Mouse (Mus musculus): Measurements from ENCODE around the gene Grk1. TPM values are rescaled to one million over a fixed set of nuclear protein-coding genes. Genes with fewer than 3 reads are reported as not detected.

The Grk1 gene
- polyA plus RNA-seq, 1 experiment from 2014 or later: not detected

- no peak overlapping the region for H3K27ac ChIP-seq
- peaks cover 19% of the 10 kb centered on the region for H3K27me3 ChIP-seq
- no peak overlapping the region for H3K9ac ChIP-seq
- no peak for ATAC-seq (ENCODE audit: insufficient number of reproducible peaks, insufficient read depth, low FRiP score, low TSS enrichment)
- no peak overlapping the region for H3K4me3 ChIP-seq
- H3K9me3 ChIP-seq: no peaks in the 10 kb centered on the region
- H3K36me3 ChIP-seq: no peaks in the 10 kb centered on the region
- H3K4me1 ChIP-seq: no peaks in the 10 kb centered on the region
- H3K4me2 ChIP-seq (replicated peaks): no peak overlapping the region
Observed at GRCm38 (mm10) chr8:13430866-13431265, 26.0 kb downstream of the Grk1 start.

DNA sequence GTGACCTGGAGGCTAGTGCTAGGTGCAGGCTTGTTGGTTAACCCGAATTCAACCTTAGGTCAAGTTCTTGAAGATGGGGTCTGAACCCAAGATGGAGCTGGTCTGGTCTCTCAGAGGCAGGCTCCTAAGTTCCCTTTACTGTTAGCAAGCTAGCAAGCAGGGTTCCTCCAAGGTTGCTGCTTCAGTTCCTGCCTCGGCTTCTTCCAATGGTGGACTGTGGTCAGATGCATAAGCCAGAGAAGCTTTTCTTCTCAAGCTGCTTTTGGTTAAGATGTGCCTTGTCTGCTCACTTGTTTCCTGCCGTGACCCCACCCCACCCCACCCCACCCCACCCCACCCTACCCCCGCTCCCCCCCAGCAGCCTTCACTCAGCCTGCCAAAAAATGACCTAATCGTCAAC, 28.2 kb downstream of the Grk1 start:
- Histone ChIP-seq H3K4me1 (no peaks in the 10 kb centered on the region), H3K9me3 (no peaks in the 10 kb centered on the region), H3K27me3 (peaks cover 36% of the 10 kb centered on the region), H3K4me3 (no peak overlapping the region), H3K36me3 (no peaks in the 10 kb centered on the region), H3K4me2 (replicated peaks) (no peak overlapping the region), H3K27ac (no peak overlapping the region), H3K9ac (no peak overlapping the region)
- 69% methylated on average over 4 of the region's 5 CpGs for WGBS
- ATAC-seq (ENCODE audit: insufficient number of reproducible peaks, insufficient read depth, low FRiP score, low TSS enrichment): no peak

GRCm38 (mm10) chr8:13434889-13435288, 30.0 kb downstream of the Grk1 start, which contains the start of gene Tmem255b:
Tmem255b (plus strand) TSS chr8:13435189.
- H3K36me3 ChIP-seq: no peaks in the 10 kb centered on the region
- 17% methylated on average over 10 of the region's 10 CpGs for WGBS
- no peak within 1 kb of the TSS for H3K27ac ChIP-seq
- H3K4me2 ChIP-seq (replicated peaks): 0 out of 2 replicates have a peak within 1 kb of the TSS, but pooled peaks have one; percentile 7
- no peaks in the 10 kb centered on the region for H3K4me1 ChIP-seq
- ATAC-seq (ENCODE audit: insufficient number of reproducible peaks, insufficient read depth, low FRiP score, low TSS enrichment): no peak
- no peak within 1 kb of the TSS for H3K4me3 ChIP-seq
- H3K9ac ChIP-seq: no peak within 1 kb of the TSS
- peaks cover 36% of the 10 kb centered on the region for H3K27me3 ChIP-seq
- H3K9me3 ChIP-seq: no peaks in the 10 kb centered on the region

GRCm38 (mm10) chr8:13436052-13436451, 31.2 kb downstream of the Grk1 start:
- Histone ChIP-seq H3K36me3 (no peaks in the 10 kb centered on the region), H3K4me2 (replicated peaks) (no peak overlapping the region), H3K4me3 (no peak overlapping the region), H3K27me3 (peaks cover 36% of the 10 kb centered on the region), H3K9ac (no peak overlapping the region), H3K27ac (no peak overlapping the region), H3K9me3 (no peaks in the 10 kb centered on the region), H3K4me1 (no peaks in the 10 kb centered on the region)
- ATAC-seq (ENCODE audit: insufficient number of reproducible peaks, insufficient read depth, low FRiP score, low TSS enrichment): no peak
- 8% methylated on average over 8 of the region's 8 CpGs for WGBS

DNA sequence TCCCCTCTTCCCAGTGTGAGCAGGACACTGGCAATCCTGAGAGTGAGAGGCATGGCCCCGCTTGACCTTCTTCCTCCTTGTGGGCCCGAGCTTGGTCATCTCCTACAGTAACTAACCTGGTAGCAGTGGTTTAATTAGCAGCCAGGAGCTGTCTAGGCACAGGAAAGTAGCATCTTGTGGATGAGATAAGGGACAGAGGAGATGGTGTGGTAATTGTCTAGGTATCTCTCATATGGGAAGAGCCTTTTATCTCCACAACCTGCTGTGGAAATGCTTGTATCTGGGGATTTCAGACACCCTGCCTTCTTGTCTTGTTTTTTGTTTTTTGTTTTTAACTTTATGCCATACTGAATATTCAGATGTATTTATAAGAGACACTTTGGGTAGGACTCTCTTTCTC, 32.6 kb downstream of the Grk1 start:
- H3K9me3 ChIP-seq: no peaks in the 10 kb centered on the region
- no peak overlapping the region for H3K4me2 ChIP-seq (replicated peaks)
- H3K4me3 ChIP-seq: no peak overlapping the region
- H3K27me3 ChIP-seq: peaks cover 36% of the 10 kb centered on the region
- H3K27ac ChIP-seq: no peak overlapping the region
- WGBS: 67% methylated on average over 2 of the region's 2 CpGs
- no peak for ATAC-seq (ENCODE audit: insufficient number of reproducible peaks, insufficient read depth, low FRiP score, low TSS enrichment)
- H3K4me1 ChIP-seq: no peaks in the 10 kb centered on the region
- no peak overlapping the region for H3K9ac ChIP-seq
- H3K36me3 ChIP-seq: no peaks in the 10 kb centered on the region

GRCm38 (mm10) chr8:13442152-13442551, 37.3 kb downstream of the Grk1 start:
- Histone ChIP-seq H3K4me3 (no peak overlapping the region), H3K4me2 (replicated peaks) (no peak overlapping the region), H3K27me3 (peaks cover 4% of the 10 kb centered on the region), H3K9ac (no peak overlapping the region), H3K27ac (no peak overlapping the region), H3K9me3 (no peaks in the 10 kb centered on the region), H3K36me3 (no peaks in the 10 kb centered on the region), H3K4me1 (no peaks in the 10 kb centered on the region)
- 84% methylated on average over 2 of the region's 2 CpGs for WGBS
- no peak for ATAC-seq (ENCODE audit: insufficient number of reproducible peaks, insufficient read depth, low FRiP score, low TSS enrichment)

DNA sequence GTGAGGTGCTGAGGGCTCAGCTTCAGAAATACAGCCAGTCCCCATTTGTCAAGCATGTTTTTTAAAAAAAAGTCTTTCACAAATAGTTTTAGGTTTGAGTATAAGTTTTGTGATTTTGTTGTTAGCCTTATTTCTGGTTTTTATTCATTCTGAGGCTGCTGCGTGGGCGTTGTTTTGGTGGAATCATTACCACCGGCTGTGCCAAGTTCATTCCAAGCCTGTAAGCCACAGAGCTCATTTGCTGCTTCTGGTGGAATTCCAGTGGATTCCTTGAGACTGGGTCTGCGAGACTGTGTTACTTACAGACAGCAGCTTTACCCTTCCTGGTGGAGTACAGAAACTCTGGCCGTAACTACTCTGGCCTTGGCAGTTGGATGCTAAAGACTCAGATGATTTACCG, 41.6 kb downstream of the Grk1 start:
- no peak overlapping the region for H3K9ac ChIP-seq
- H3K4me2 ChIP-seq (replicated peaks): no peak overlapping the region
- ATAC-seq (ENCODE audit: insufficient number of reproducible peaks, insufficient read depth, low FRiP score, low TSS enrichment): no peak
- no peaks in the 10 kb centered on the region for H3K27me3 ChIP-seq
- no peak overlapping the region for H3K4me3 ChIP-seq
- H3K9me3 ChIP-seq: no peaks in the 10 kb centered on the region
- H3K4me1 ChIP-seq: no peaks in the 10 kb centered on the region
- no peaks in the 10 kb centered on the region for H3K36me3 ChIP-seq
- WGBS: 84% methylated on average over 6 of the region's 6 CpGs
- H3K27ac ChIP-seq: no peak overlapping the region

DNA sequence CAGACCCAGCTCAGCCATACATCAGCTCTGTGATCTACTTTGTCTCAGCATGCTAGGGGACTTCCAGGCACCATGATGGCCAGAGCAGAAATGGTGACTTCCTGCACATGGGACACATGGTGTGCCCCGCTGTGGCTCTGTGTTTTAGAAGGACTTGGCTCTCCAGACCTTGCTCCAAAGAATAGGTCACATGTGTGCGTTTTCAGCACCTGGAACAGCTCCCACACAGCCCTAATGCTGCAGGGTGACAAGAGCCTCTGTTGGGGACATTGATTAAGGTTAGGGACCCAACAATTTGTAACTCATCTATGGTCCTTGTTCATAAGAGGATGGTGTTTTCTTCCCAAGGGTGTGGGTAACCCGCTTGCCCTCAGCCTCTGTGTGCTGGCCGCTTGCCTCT, 43.3 kb downstream of the Grk1 start:
- Histone ChIP-seq H3K9ac (no peak overlapping the region), H3K4me2 (replicated peaks) (no peak overlapping the region), H3K9me3 (no peaks in the 10 kb centered on the region), H3K36me3 (no peaks in the 10 kb centered on the region), H3K27ac (no peak overlapping the region), H3K27me3 (no peaks in the 10 kb centered on the region), H3K4me3 (no peak overlapping the region), H3K4me1 (no peaks in the 10 kb centered on the region)
- WGBS: 61% methylated on average over 4 of the region's 4 CpGs
- no peak for ATAC-seq (ENCODE audit: insufficient number of reproducible peaks, insufficient read depth, low FRiP score, low TSS enrichment)

DNA sequence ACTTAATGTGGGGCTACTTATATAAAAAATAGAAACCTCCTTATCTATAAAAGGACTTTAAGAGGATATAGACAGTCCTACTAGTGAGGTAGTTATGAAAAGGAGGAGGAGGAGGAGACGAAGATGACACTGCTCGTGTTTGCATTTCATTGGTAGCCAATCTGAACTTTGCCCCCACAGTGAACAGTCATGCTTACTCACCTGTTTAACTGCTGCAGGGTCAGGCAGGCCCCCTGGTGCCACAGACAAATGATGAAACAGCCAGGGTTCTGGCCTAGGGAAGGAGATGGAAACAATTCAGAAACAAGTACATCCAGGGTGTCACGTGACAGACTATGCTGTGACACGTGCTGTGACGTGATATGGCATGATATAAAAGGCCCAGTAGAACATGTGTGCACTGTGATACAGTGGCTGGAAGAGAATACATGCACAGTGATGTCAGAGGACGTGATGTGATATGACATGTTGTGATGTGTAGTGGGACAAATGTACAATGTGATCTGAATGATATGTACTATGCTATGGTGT, 46.9 kb downstream of the Grk1 start:
- Histone ChIP-seq H3K9me3 (no peaks in the 10 kb centered on the region), H3K4me1 (no peaks in the 10 kb centered on the region), H3K36me3 (no peaks in the 10 kb centered on the region), H3K27ac (no peak overlapping the region), H3K9ac (no peak overlapping the region), H3K4me3 (no peak overlapping the region), H3K27me3 (no peaks in the 10 kb centered on the region), H3K4me2 (replicated peaks) (no peak overlapping the region)
- WGBS: 65% methylated on average over 6 of the region's 6 CpGs
- ATAC-seq (ENCODE audit: insufficient number of reproducible peaks, insufficient read depth, low FRiP score, low TSS enrichment): no peak

GRCm38 (mm10) chr8:13454341-13455113, 49.6 kb downstream of the Grk1 start:
- WGBS: 66% methylated on average over 8 of the region's 8 CpGs
- H3K27ac ChIP-seq: no peak overlapping the region

GRCm38 (mm10) chr8:13455295-13455694, 50.4 kb downstream of the Grk1 start:
- Histone ChIP-seq H3K36me3 (no peaks in the 10 kb centered on the region), H3K27ac (no peak overlapping the region), H3K4me1 (no peaks in the 10 kb centered on the region), H3K4me3 (no peak overlapping the region), H3K4me2 (replicated peaks) (no peak overlapping the region), H3K9me3 (no peaks in the 10 kb centered on the region), H3K27me3 (no peaks in the 10 kb centered on the region), H3K9ac (no peak overlapping the region)
- 29% methylated on average over 2 of the region's 2 CpGs for whole genome bisulfite sequencing
- ATAC-seq (ENCODE audit: insufficient number of reproducible peaks, insufficient read depth, low FRiP score, low TSS enrichment): no peak; the same call in 1 of the 2 replicates

More at GRCm38 (mm10) chr8:13454341-13455113, 49.6 kb downstream of the Grk1 start:
- H3K9me3 ChIP-seq: no peaks in the 10 kb centered on the region
- H3K9ac ChIP-seq: no peak overlapping the region
- H3K36me3 ChIP-seq: no peaks in the 10 kb centered on the region
- no peak; the same call in 1 of the 2 replicates for ATAC-seq (ENCODE audit: insufficient number of reproducible peaks, insufficient read depth, low FRiP score, low TSS enrichment)
- no peak overlapping the region for H3K4me3 ChIP-seq
- H3K27me3 ChIP-seq: no peaks in the 10 kb centered on the region
- H3K4me2 ChIP-seq (replicated peaks): no peak overlapping the region
- no peaks in the 10 kb centered on the region for H3K4me1 ChIP-seq

- WGBS: 95% methylated on average over 4 of the region's 4 CpGs
- no peak for ATAC-seq (ENCODE audit: insufficient number of reproducible peaks, insufficient read depth, low FRiP score, low TSS enrichment)
- Histone ChIP-seq H3K4me3 (no peak overlapping the region), H3K27me3 (no peaks in the 10 kb centered on the region), H3K9ac (no peak overlapping the region), H3K4me2 (replicated peaks) (no peak overlapping the region), H3K27ac (no peak overlapping the region), H3K4me1 (no peaks in the 10 kb centered on the region), H3K36me3 (no peaks in the 10 kb centered on the region), H3K9me3 (no peaks in the 10 kb centered on the region)
Observed at GRCm38 (mm10) chr8:13459431-13459830, 54.5 kb downstream of the Grk1 start.
